Mouse (Mus musculus): Measurements from ENCODE around the gene Zc3hav1l. TPM values are rescaled to one million over a fixed set of nuclear protein-coding genes. Genes with fewer than 3 reads are reported as not detected.

The Zc3hav1l gene
- polyA plus RNA-seq, 1 experiment from 2014 or later, result 5.3 TPM

DNA sequence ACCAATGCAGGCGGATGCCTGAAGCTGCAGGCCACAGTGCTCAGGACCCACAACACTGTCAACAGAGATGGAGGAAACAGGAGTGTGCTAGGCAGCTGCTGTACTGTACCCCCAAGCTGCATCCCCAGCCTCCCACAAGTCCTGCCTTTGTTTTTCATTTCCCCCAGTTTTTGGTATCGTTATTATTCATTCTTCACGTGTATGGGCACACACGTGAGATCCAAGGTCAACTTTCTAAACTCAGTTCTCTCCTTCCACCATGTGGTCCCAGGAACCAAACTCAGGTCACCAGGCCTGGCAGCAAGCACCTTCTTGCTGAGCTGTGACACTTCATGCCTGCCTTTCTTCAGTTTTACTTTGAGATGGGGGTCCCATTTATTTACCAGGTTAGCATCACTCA lies 51.7 kb downstream of the Zc3hav1l start:
- no peaks in the 10 kb centered on the region for H3K27me3 ChIP-seq (ENCODE audit: insufficient read depth, low read length)
- ATAC-seq (replicated peaks; ENCODE audit: low FRiP score, low read depth) (no peak), DNase-seq (ENCODE audit: low spot score) (no peak)
- H3K9ac ChIP-seq (ENCODE audit: low read depth, low read length), result no peak overlapping the region
- no peak overlapping the region for H3K4me2 ChIP-seq (ENCODE audit: low read length)
- H3K4me1 ChIP-seq (replicated peaks; ENCODE audit: insufficient read depth, low read length), result peaks cover 17% of the 10 kb centered on the region
- 77% methylated on average over 4 of the region's 4 CpGs for WGBS
- no peaks in the 10 kb centered on the region for H3K9me3 ChIP-seq (replicated peaks; ENCODE audit: low read length)
- TF ChIP-seq CTCF (IDR thresholded peaks at IDR 0.05; ENCODE audit: low read depth), result no peak
- no peak overlapping the region for H3K27ac ChIP-seq
- H3K36me3 ChIP-seq (ENCODE audit: insufficient read depth, low read length), result no peaks in the 10 kb centered on the region
- H3K4me3 ChIP-seq (replicated peaks; ENCODE audit: low read depth, low read length), result no peak overlapping the region

DNA sequence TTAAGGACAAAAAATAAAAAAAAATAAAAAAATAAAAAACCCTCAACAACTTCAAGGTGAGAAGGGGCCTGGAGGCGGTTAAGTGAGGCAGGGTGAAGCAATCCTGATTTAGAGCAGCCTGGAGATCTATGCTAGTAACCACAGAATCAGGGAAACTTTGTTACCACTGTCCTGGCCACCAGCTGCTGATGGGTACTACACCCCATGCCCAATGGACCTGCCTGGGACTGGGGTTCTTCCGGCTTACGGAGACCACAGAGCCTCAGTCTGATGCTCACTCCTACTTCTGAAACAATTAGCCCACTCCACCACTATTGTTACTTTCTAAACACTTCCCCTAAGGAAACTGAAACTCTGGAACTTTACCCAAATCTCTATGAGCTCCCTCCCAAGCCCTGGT lies 54.3 kb downstream of the Zc3hav1l start:
- no peak overlapping the region for H3K27ac ChIP-seq
- no peaks in the 10 kb centered on the region for H3K27me3 ChIP-seq (ENCODE audit: insufficient read depth, low read length)
- no peak for TF ChIP-seq CTCF (IDR thresholded peaks at IDR 0.05; ENCODE audit: low read depth)
- peaks cover 9% of the 10 kb centered on the region for H3K4me1 ChIP-seq (replicated peaks; ENCODE audit: insufficient read depth, low read length)
- no peak overlapping the region for H3K4me3 ChIP-seq (replicated peaks; ENCODE audit: low read depth, low read length)
- H3K9me3 ChIP-seq (replicated peaks; ENCODE audit: low read length), result no peaks in the 10 kb centered on the region
- H3K36me3 ChIP-seq (ENCODE audit: insufficient read depth, low read length), result no peaks in the 10 kb centered on the region
- DNase-seq (ENCODE audit: low spot score) (no peak), ATAC-seq (replicated peaks; ENCODE audit: low FRiP score, low read depth) (no peak)
- H3K4me2 ChIP-seq (ENCODE audit: low read length), result no peak overlapping the region
- 65% methylated on average over 3 of the region's 3 CpGs for WGBS
- H3K9ac ChIP-seq (ENCODE audit: low read depth, low read length), result no peak overlapping the region

DNA sequence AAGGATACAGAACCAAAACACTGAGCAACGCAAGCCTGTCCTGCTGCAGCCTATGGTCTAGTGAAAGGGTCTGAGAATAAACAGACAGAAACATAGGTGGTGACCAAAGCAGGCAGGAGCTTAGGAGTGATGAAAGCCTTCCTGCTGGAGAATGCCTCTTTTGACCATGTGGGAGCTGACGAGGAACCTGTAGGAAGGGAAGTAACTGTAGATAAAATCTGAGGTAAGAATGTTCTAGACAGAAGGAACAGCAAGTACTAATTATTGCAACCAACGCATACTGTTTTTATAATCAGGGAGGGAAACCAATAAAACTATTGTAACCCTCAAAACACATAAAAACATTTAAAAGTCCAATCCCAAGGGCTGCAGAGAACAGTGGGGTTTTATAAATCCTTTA lies 54.9 kb downstream of the Zc3hav1l start:
- WGBS, result 54% methylated on average over 3 of the region's 3 CpGs
- DNase-seq (ENCODE audit: low spot score), result no peak
- H3K36me3 ChIP-seq (ENCODE audit: insufficient read depth, low read length), result no peaks in the 10 kb centered on the region
- peaks cover 9% of the 10 kb centered on the region for H3K4me1 ChIP-seq (replicated peaks; ENCODE audit: insufficient read depth, low read length)
- TF ChIP-seq CTCF (IDR thresholded peaks at IDR 0.05; ENCODE audit: low read depth), result no peak
- H3K4me2 ChIP-seq (ENCODE audit: low read length), result no peak overlapping the region
- H3K9me3 ChIP-seq (replicated peaks; ENCODE audit: low read length), result no peaks in the 10 kb centered on the region
- H3K4me3 ChIP-seq (replicated peaks; ENCODE audit: low read depth, low read length), result no peak overlapping the region
- no peak overlapping the region for H3K27ac ChIP-seq
- H3K27me3 ChIP-seq (ENCODE audit: insufficient read depth, low read length), result no peaks in the 10 kb centered on the region
- no peak for ATAC-seq (replicated peaks; ENCODE audit: low FRiP score, low read depth)
- H3K9ac ChIP-seq (ENCODE audit: low read depth, low read length), result no peak overlapping the region

DNA sequence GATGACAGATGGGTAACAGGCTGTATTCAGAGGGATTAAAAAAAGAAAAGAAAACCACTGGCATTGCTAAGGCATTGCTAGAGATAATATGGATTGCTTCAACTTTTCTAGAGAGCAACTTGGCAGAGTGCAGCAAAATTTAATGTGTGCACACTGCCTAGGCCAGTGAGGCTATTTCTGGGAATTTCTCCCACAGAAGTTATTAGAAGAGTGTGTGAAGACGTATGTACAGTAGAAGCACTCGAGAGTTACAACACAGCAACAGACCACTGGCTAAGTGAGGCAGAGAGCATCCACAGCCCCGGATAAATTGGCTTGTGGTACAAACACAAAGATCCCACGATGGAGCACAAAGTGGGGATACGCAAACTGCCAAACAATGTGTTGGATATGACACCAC lies 56.2 kb downstream of the Zc3hav1l start:
- peak overlapping the region; percentile 54; the same call in 1 of the 2 replicates for H3K27ac ChIP-seq
- no peak for TF ChIP-seq CTCF (IDR thresholded peaks at IDR 0.05; ENCODE audit: low read depth)
- H3K4me1 ChIP-seq (replicated peaks; ENCODE audit: insufficient read depth, low read length), result peaks cover 9% of the 10 kb centered on the region
- no peak for ATAC-seq (replicated peaks; ENCODE audit: low FRiP score, low read depth)
- no peak overlapping the region for H3K4me3 ChIP-seq (replicated peaks; ENCODE audit: low read depth, low read length)
- H3K4me2 ChIP-seq (ENCODE audit: low read length), result no peak overlapping the region
- DNase-seq (ENCODE audit: low spot score), result no peak
- 66% methylated on average over 5 of the region's 5 CpGs for WGBS
- H3K9me3 ChIP-seq (replicated peaks; ENCODE audit: low read length), result no peaks in the 10 kb centered on the region
- H3K36me3 ChIP-seq (ENCODE audit: insufficient read depth, low read length), result no peaks in the 10 kb centered on the region
- H3K9ac ChIP-seq (ENCODE audit: low read depth, low read length), result peak overlapping the region; percentile 20; the same call in 1 of the 2 replicates
- no peaks in the 10 kb centered on the region for H3K27me3 ChIP-seq (ENCODE audit: insufficient read depth, low read length)

DNA sequence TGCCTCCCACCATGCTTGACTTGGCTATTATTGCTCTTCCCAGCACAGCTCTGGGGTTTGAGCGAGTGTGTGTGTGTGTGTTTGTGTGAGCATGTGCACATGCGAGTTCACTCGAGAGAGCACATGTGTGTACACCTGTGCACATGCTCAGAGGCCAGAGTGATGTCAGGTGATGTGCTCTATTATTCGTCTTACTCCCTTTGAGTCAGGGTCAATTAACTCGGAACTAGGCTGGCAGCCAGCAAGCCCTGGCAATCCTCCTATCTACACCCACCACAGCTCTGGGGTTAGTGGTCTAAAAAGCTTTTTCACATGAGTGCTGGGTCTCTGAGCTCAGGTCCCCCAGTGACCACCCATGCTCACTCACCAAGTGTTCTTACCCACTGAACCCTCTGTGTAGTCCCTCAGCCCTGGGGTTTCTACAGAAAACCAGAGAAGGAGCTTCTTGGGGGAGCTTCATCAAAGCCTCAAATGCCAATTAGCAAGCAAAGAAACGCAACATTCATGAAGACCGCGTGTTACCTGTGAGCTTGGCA lies 56.7 kb downstream of the Zc3hav1l start:
- Histone ChIP-seq H3K9me3 (replicated peaks; ENCODE audit: low read length) (no peaks in the 10 kb centered on the region), H3K9ac (ENCODE audit: low read depth, low read length) (peak overlapping the region; percentile 20; the same call in 1 of the 2 replicates), H3K4me2 (ENCODE audit: low read length) (no peak overlapping the region), H3K27ac (peak overlapping the region; percentile 54; the same call in 1 of the 2 replicates), H3K27me3 (ENCODE audit: insufficient read depth, low read length) (no peaks in the 10 kb centered on the region), H3K4me3 (replicated peaks; ENCODE audit: low read depth, low read length) (no peak overlapping the region), H3K36me3 (ENCODE audit: insufficient read depth, low read length) (no peaks in the 10 kb centered on the region), H3K4me1 (replicated peaks; ENCODE audit: insufficient read depth, low read length) (peaks cover 9% of the 10 kb centered on the region)
- ATAC-seq (replicated peaks; ENCODE audit: low FRiP score, low read depth) (peak; percentile 47), DNase-seq (ENCODE audit: low spot score) (no peak)
- WGBS, result 65% methylated on average over 8 of the region's 8 CpGs
- TF ChIP-seq CTCF (IDR thresholded peaks at IDR 0.05; ENCODE audit: low read depth), result no peak

DNA sequence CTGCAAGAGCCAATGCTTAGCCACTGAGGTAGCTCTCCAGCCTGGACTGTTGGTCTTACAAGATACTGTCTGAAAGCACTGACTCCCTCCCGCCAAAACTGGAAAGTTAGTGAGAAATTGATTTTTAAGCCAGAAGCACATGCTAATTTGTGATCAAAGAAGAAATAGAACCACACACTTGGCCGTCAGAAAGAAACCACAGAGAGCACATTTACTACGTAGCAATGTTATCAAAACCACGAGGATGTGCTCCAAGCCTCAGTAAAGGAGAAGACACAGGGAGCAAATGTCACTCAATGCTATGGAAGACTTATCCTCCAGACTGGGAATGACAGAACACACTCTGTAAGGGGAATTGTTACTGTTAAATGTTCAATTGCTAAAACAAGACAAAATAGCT lies 57.6 kb downstream of the Zc3hav1l start:
- WGBS, result 81% methylated on average over 4 of the region's 4 CpGs
- Histone ChIP-seq H3K27me3 (ENCODE audit: insufficient read depth, low read length) (no peaks in the 10 kb centered on the region), H3K4me2 (ENCODE audit: low read length) (no peak overlapping the region), H3K36me3 (ENCODE audit: insufficient read depth, low read length) (no peaks in the 10 kb centered on the region), H3K9ac (ENCODE audit: low read depth, low read length) (no peak overlapping the region), H3K4me3 (replicated peaks; ENCODE audit: low read depth, low read length) (no peak overlapping the region), H3K4me1 (replicated peaks; ENCODE audit: insufficient read depth, low read length) (peaks cover 9% of the 10 kb centered on the region), H3K9me3 (replicated peaks; ENCODE audit: low read length) (no peaks in the 10 kb centered on the region), H3K27ac (no peak overlapping the region)
- DNase-seq (ENCODE audit: low spot score) (no peak), ATAC-seq (replicated peaks; ENCODE audit: low FRiP score, low read depth) (no peak)
- no peak for TF ChIP-seq CTCF (IDR thresholded peaks at IDR 0.05; ENCODE audit: low read depth)

DNA sequence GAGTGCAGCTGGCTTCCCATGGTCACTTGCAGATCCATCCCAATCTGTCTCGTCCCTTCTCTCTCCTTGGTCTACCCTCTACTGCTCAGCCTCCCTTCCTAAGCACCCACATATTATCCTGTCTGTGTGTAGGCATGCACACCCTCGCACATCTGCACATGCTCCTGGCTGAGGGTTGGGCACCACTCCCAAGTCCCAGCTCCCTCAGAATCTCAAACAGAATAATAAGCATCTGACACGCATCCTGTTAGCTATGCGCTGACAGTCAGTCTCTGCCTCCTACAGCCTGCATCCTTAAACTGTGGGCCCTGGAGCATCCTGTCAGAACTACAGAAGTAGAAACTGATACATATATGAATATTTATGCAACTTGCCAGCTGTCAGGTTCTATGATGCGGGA lies 58.4 kb downstream of the Zc3hav1l start:
- Histone ChIP-seq H3K9ac (ENCODE audit: low read depth, low read length) (no peak overlapping the region), H3K27me3 (ENCODE audit: insufficient read depth, low read length) (no peaks in the 10 kb centered on the region), H3K9me3 (replicated peaks; ENCODE audit: low read length) (no peaks in the 10 kb centered on the region), H3K27ac (no peak overlapping the region), H3K4me3 (replicated peaks; ENCODE audit: low read depth, low read length) (no peak overlapping the region), H3K4me2 (ENCODE audit: low read length) (no peak overlapping the region), H3K36me3 (ENCODE audit: insufficient read depth, low read length) (no peaks in the 10 kb centered on the region), H3K4me1 (replicated peaks; ENCODE audit: insufficient read depth, low read length) (peaks cover 9% of the 10 kb centered on the region)
- ATAC-seq (replicated peaks; ENCODE audit: low FRiP score, low read depth), result no peak
- TF ChIP-seq CTCF (IDR thresholded peaks at IDR 0.05; ENCODE audit: low read depth), result no peak
- 86% methylated on average over 5 of the region's 5 CpGs for WGBS
- no peak for DNase-seq (ENCODE audit: low spot score)
